Mouse (Mus musculus) adrenal gland, postnatal 10 days (tissue): ENCODE results near the gene Car11. TPM values are rescaled to one million over a fixed set of nuclear protein-coding genes. Genes with fewer than 3 reads are reported as not detected.

Source experiments
- DNase-seq: peaks from one replicate; pipeline ENCODE4 v3.0.0; 2021; ENCODE audit warnings: mixed read lengths
- total RNA-seq, 2 experiments: library from RNA; stranded (reverse); gene quantifications; 2 replicates each; pipeline ENCODE4 v1.2.3; 2021

Car11 gene
- total RNA-seq, 2 experiments from 2014 or later, result 7.6 to 14.5 TPM

DNA sequence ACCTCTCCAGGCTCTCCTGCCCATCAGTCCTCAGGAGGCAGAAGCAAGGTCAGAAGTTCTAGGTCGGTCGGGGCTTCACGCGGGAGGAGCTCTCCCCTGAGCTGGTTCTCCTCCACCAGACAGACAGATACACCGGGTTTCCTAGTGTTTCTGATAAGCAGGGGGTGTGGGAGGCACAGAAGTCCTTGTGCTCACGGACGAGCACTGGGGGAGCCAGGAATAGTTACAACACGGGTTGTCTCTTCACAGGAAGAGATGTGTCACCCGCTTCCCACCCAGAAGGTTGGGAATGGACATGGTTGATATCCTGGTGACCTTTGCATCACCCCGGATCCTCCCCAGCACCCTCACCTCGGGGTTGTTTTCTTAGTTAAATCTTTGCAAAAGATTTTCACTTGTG, 9.8 kb upstream of the Car11 start:
- peak; percentile 15 for DNase-seq

GRCm38 (mm10) chr7:45692364-45692763, 7.3 kb upstream of the Car11 start:
- no peak for DNase-seq

- DNase-seq, result no peak
Measured at GRCm38 (mm10) chr7:45693921-45694591, 5.6 kb upstream of the Car11 start, which contains the start of gene Sec1. Gene Sec1, minus strand, starts transcription at chr7:45694402.

DNA sequence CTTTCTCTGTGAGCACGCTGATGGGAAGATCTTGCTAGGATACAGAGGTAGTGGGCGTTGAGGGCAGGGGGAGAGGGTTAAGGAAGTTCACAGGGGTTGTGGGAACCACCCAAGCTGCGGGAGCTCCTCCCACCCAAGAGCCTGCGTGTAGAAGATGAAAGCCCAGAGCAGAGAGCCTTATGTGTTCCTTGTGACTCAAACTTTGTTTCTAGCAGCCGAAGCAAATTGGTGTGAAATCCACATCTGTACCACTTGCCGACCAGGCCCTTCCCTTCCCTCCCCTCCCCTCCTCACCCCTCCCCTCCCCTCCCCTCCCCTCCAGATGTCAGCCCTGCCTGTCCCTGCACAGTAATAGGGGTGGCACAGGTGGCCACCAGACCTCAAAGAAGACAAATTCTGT, 4.5 kb upstream of the Car11 start:
- DNase-seq, result no peak

DNA sequence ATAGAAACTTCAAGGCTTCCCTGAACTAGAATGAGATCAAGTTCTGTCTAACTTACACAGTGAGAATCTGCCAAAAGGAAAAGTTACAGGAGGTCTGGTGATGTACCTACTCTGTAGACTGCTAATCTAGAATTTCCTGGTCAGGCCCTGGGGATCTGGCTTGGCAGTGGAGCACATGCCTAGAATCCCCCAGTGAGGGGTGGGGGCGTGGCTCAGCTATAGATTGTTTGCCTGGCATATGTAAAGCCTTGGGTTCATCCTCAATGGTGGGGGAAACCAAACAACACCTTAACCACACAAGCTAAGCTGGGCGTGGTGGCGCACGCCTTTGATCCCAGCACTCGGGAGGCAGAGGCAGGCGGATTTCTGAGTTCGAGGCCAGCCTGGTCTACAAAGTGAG, 1.7 kb upstream of the Car11 start:
- DNase-seq, result no peak

- peak; percentile 83 for DNase-seq
Measured at GRCm38 (mm10) chr7:45700301-45701015, 815 bp downstream of the Car11 start.

GRCm38 (mm10) chr7:45701072-45701471, 1.4 kb downstream of the Car11 start:
- peak; percentile 66 for DNase-seq

GRCm38 (mm10) chr7:45701607-45702006, 2.0 kb downstream of the Car11 start:
- DNase-seq, result no peak

- peak; percentile 4 for DNase-seq
Measured at GRCm38 (mm10) chr7:45702316-45702715, 2.7 kb downstream of the Car11 start.

DNA sequence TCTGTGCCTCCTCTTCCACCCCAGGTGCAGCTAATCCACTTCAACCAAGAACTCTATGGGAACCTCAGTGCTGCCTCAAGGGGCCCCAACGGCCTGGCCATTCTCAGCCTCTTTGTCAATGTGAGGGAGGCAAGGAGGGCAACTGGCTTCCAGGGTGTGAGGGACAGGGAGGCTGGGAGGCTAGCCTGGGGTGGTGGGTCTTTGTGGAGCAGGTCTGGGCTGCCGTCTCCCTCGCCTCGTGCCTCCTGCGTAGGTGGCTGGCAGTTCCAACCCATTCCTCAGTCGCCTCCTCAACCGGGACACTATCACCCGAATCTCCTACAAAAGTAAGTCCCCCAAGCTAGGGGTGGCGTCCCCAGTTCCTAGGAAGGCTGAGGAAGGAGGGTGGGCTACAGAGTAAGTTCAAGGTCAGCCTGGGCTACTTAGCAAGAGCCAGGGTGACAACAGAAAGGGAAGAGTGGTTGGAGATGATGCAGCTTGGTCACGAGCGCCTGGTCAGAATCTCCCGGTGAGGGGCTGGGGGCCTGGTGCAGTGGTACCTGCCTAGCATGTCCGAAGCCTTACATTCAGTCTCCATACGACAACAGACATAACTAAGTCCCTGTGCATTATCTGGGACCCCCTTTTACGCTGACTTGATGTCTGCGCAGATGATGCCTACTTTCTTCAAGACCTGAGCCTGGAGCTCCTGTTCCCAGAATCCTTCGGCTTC, 3.3 kb downstream of the Car11 start:
- DNase-seq, result peak; percentile 7

- DNase-seq, result peak; percentile 3
Measured at GRCm38 (mm10) chr7:45703521-45704033, 3.9 kb downstream of the Car11 start.

- peak; percentile 70 for DNase-seq
Measured at GRCm38 (mm10) chr7:45704046-45704559, 4.5 kb downstream of the Car11 start.

DNA sequence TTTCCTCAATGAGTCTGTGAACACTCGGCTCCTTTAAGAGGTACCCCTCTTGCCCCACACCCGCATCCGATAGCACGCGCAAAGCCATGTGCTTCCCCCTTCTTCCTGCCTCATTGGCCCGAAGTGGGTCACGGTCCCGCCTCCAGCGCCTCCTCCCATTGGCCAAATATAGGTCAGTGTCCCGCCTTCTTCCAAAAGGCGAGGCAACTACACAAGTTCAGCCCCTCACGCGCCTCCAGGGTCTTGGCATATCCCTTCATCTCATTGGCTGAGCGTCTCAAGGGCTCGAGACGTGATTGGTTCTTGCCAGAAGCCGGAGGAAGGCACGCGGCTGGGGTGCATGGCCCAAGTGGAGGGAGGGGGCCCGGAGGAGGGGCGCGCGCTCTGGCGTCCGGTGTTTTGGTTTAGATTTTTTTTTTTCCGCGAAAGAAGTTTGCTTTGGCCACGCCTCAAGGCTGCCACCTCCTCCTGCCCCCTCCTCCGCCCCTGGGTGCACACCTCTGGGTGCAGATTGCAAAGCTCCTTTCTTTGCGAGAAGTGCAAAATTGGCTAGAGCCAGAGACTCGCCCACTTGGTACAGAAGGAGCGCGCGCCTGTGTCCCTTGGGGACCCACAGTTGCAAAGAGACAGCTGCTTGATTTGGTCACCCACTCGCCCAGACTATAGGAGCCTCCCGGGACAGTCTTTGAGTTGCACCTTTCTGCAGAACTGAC, 5.2 kb downstream of the Car11 start, which contains the start of gene Dbp:
Dbp (plus strand) TSS at position 359 of the 713 bp plus-strand sequence.
- DNase-seq, result peak; percentile 98

GRCm38 (mm10) chr7:45705443-45705864, 5.8 kb downstream of the Car11 start:
- peak; percentile 53 for DNase-seq

GRCm38 (mm10) chr7:45705873-45706281, 6.2 kb downstream of the Car11 start:
- peak; percentile 90 for DNase-seq

DNA sequence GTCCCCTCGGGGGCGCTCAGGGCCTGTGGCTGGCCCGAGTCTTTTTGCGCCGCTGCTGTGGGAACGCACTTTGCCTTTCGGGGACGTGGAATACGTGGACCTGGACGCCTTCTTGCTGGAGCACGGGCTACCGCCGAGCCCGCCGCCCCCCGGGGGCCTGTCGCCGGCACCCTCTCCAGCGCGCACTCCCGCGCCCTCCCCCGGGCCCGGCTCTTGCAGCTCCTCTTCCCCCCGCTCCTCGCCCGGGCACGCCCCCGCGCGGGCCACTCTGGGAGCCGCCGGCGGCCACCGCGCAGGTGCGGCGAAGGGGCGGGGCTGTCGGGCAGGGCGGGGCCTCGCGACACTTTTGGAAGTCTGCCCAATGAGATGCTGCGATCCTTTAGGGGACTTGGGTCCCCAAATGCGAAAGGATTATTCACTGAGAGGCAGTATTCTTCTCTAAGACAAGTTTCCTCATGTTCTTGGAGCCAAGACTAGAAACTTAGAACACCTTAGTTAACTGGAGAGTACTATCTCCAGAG, 7.1 kb downstream of the Car11 start:
- DNase-seq, result peak; percentile 96

GRCm38 (mm10) chr7:45707375-45707967, 7.8 kb downstream of the Car11 start:
- peak; percentile 98 for DNase-seq

DNA sequence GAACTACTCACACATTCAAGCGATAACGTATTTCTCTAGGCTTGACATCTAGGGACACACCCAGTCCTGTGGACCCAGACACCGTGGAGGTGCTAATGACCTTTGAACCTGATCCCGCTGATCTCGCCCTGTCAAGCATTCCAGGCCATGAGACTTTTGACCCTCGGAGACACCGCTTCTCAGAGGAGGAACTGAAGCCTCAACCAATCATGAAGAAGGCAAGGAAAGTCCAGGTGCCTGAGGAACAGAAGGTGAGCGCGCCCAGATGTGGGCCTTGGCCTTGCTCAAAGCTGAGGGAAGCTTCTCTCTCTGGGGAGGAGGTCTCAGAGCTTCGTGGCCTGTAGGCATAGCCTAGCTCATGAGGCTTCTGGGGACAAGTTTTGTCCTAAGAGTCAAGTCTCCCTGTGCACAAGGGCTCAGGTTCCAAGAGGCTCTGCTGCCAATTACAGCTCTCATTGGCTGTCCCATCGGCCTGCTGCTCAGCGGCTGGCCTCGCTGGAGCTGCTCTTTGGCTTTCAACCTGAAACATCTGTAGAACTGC, 8.6 kb downstream of the Car11 start:
- no peak for DNase-seq

DNA sequence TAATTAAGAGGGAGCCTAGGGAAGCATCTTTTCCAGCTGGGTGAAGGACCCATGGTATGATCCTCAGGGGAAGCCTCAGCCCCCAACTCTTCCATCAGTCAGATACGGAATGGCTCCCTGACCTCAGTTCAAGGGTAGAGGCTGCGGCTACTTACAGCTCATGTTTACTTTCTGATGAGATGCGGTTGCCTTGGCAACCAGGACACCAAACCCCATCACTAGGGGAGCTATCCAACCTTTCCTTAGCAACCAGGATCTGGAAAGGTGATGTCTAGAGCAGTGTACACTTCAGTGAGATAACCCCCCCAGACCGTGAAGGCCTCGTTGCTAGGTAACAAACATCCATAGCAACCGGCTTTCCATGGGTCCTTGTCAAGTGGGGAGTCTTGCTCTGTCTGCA, 9.4 kb downstream of the Car11 start:
- DNase-seq, result no peak

DNA sequence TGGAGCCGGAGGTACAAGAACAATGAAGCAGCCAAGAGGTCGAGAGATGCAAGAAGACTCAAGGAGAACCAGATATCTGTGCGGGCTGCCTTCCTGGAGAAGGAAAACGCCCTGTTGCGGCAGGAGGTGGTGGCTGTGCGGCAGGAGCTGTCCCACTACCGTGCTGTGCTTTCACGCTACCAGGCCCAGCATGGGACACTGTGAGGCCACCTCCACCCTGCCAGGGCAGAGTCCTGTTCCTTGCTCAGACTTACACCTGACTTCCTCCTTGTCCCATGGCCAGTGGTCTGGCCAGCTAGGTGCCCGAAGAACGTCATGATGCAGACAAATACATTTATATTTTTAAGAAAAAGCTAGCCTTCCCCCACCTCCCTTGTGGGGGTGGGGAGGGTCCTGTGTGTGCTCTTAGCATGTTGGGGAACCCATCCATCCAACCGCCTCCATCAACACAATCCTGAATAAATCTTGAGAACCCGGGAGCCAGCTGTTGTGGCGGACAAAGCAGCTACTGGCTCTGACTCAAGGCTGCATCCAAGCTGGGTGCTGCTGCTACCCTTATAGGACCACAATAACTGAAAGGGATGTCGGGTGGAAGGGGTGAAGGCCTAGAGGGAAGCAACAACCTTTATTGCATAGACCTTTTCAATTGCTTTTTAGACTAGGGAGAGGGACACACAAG, 10.2 kb downstream of the Car11 start:
- DNase-seq, result no peak
